Mouse (Mus musculus) CH12.LX (cell line): Measurements from ENCODE around the gene Igf1. TPM values are rescaled to one million over a fixed set of nuclear protein-coding genes. Genes with fewer than 3 reads are reported as not detected.

Experiments used
- DNase-seq: peaks from one replicate; pipeline ENCODE4 v3.0.0-alpha.2; 2013; ENCODE audit errors: extremely low read depth
- H3K27ac ChIP-seq: 2 replicates; pipeline ENCODE4 v1.5.1; 2012; ENCODE audit warnings: low read depth, mild to moderate bottlenecking, control low read depth, moderate library complexity; ENCODE audit not compliant: insufficient read depth
- H3K27me3 ChIP-seq: replicated peaks from 2 replicates; pipeline ENCODE3; 2012; ENCODE audit warnings: inconsistent platforms
- H3K36me3 ChIP-seq, 2 experiments: replicated peaks in 1 of 2; 2 replicates each; pipeline versions ENCODE3 to v1.6.1; 2012; ENCODE audit warnings: inconsistent platforms in 1 of 2, low read length in 1 of 2, mild to moderate bottlenecking in 1 of 2, mixed read lengths in 1 of 2, moderate library complexity in 1 of 2; ENCODE audit not compliant: control insufficient read depth in 1 of 2, insufficient read depth in 1 of 2
- H3K4me1 ChIP-seq, 2 experiments: 2 replicates each; pipeline ENCODE4 v1.6.1; 2012; ENCODE audit warnings: inconsistent platforms in 1 of 2, moderate library complexity in 1 of 2; ENCODE audit not compliant: insufficient read depth in 2 of 2, control insufficient read depth in 1 of 2
- H3K4me2 ChIP-seq: 2 replicates; pipeline ENCODE4 v1.6.1; 2012; ENCODE audit warnings: low read depth, mild to moderate bottlenecking, control low read depth; ENCODE audit not compliant: poor library complexity, insufficient read depth, severe bottlenecking
- H3K4me3 ChIP-seq, 3 experiments: fragments of 150-350 bp in 1 of 3; sonication (generic) in 1 of 3; replicated peaks in 1 of 3; 2 replicates each; pipeline versions ENCODE3 to v1.5.1; 2011 to 2012; ENCODE audit warnings: low read depth in 2 of 3, low read length in 2 of 3, mild to moderate bottlenecking in 2 of 3, moderate library complexity in 2 of 3, control low read depth in 1 of 3, improper control_type of control experiment in 1 of 3, inconsistent platforms in 1 of 3, mixed read lengths in 1 of 3; ENCODE audit not compliant: poor library complexity in 1 of 3
- H3K79me2 ChIP-seq: replicated peaks from 2 replicates; pipeline ENCODE4 v1.6.1; 2012; ENCODE audit warnings: mild to moderate bottlenecking, moderate library complexity; ENCODE audit not compliant: control insufficient read depth, poor library complexity, insufficient read depth, severe bottlenecking; ENCODE audit errors: extremely low read depth
- H3K9ac ChIP-seq: 2 replicates; pipeline ENCODE4 v1.6.1; 2012; ENCODE audit warnings: low read depth, mild to moderate bottlenecking, control low read depth, moderate library complexity; ENCODE audit not compliant: insufficient read depth
- H3K9me3 ChIP-seq: replicated peaks from 2 replicates; pipeline ENCODE3; 2012; ENCODE audit warnings: low read length, inconsistent platforms, mixed read lengths
- CHD2 ChIP-seq: IDR thresholded peaks from 2 replicates; pipeline ENCODE4 v1.6.1; 2011; ENCODE audit warnings: low read length, improper control_type of control experiment
- ELF1 ChIP-seq: IDR thresholded peaks from 2 replicates; pipeline ENCODE4 v1.6.1; 2014; ENCODE audit warnings: low read depth, mild to moderate bottlenecking, inconsistent platforms, low read length, improper control_type of control experiment
- ETS1 ChIP-seq: conservative IDR thresholded peaks from 2 replicates; pipeline ENCODE4 v1.6.1; 2012; ENCODE audit warnings: low read depth, mild to moderate bottlenecking, inconsistent platforms, low read length, improper control_type of control experiment, moderate library complexity
- GABPA ChIP-seq: IDR thresholded peaks from 2 replicates; pipeline ENCODE4 v1.6.1; 2012; ENCODE audit warnings: low read depth, low read length, improper control_type of control experiment, inconsistent platforms; ENCODE audit not compliant: insufficient replicate concordance
- IRF4 ChIP-seq: IDR thresholded peaks from 2 replicates; pipeline ENCODE4 v1.6.1; 2014; ENCODE audit warnings: low read depth, mild to moderate bottlenecking, inconsistent platforms, low read length, improper control_type of control experiment
- JUN ChIP-seq: IDR thresholded peaks from 2 replicates; pipeline ENCODE4 v1.6.1; 2011; ENCODE audit warnings: low read depth, mild to moderate bottlenecking, low read length, improper control_type of control experiment, moderate library complexity; ENCODE audit not compliant: insufficient read depth
- JUND ChIP-seq: conservative IDR thresholded peaks from 2 replicates; pipeline ENCODE4 v1.6.1; 2011; ENCODE audit warnings: low read depth, low read length, improper control_type of control experiment
- KAT2A ChIP-seq: IDR thresholded peaks from 2 replicates; pipeline ENCODE4 v1.6.1; 2012; ENCODE audit warnings: low read length, improper control_type of control experiment, inconsistent platforms; ENCODE audit not compliant: insufficient replicate concordance
- MAFK ChIP-seq: IDR thresholded peaks from 2 replicates; pipeline ENCODE4 v1.6.1; 2011; ENCODE audit warnings: low read length, improper control_type of control experiment; ENCODE audit not compliant: insufficient replicate concordance
- MAZ ChIP-seq: IDR thresholded peaks from 2 replicates; pipeline ENCODE4 v1.6.1; 2012; ENCODE audit warnings: low read depth, mild to moderate bottlenecking, inconsistent platforms, low read length, improper control_type of control experiment, moderate library complexity
- NELFE ChIP-seq: IDR thresholded peaks from 2 replicates; pipeline ENCODE4 v1.6.1; 2011; ENCODE audit warnings: low read depth, low read length, improper control_type of control experiment
- NRF1 ChIP-seq: IDR thresholded peaks from 2 replicates; pipeline ENCODE4 v1.6.1; 2014; ENCODE audit warnings: low read depth, mild to moderate bottlenecking, inconsistent platforms, low read length, improper control_type of control experiment, moderate library complexity
- POLR2A ChIP-seq: IDR thresholded peaks from 2 replicates; pipeline ENCODE4 v1.6.1; 2011; ENCODE audit warnings: low read depth, mild to moderate bottlenecking, improper control_type of control experiment, low read length
- POLR2AphosphoS2 ChIP-seq: IDR thresholded peaks from 2 replicates; pipeline ENCODE4 v1.6.1; 2011; ENCODE audit warnings: low read depth, low read length, improper control_type of control experiment
- RAD21 ChIP-seq: IDR thresholded peaks from 2 replicates; pipeline ENCODE4 v1.6.1; 2011; ENCODE audit warnings: low read depth, mild to moderate bottlenecking, low read length, improper control_type of control experiment, moderate library complexity
- SMC3 ChIP-seq: IDR thresholded peaks from 2 replicates; pipeline ENCODE4 v1.6.1; 2011; ENCODE audit warnings: low read depth, low read length, improper control_type of control experiment
- TBP ChIP-seq: conservative IDR thresholded peaks from 2 replicates; pipeline ENCODE4 v1.6.1; 2011; ENCODE audit warnings: low read depth, low read length, improper control_type of control experiment
- TCF12 ChIP-seq: IDR thresholded peaks from 2 replicates; pipeline ENCODE4 v1.6.1; 2014; ENCODE audit warnings: low read depth, mild to moderate bottlenecking, inconsistent platforms, low read length, improper control_type of control experiment
- USF1 ChIP-seq: IDR thresholded peaks from 2 replicates; pipeline ENCODE4 v1.6.1; 2014; ENCODE audit warnings: low read depth, mild to moderate bottlenecking, inconsistent platforms, low read length, improper control_type of control experiment
- USF2 ChIP-seq: conservative IDR thresholded peaks from 2 replicates; pipeline ENCODE4 v1.6.1; 2011; ENCODE audit warnings: low read depth, low read length, improper control_type of control experiment
- ZC3H11A ChIP-seq: IDR thresholded peaks from 2 replicates; pipeline ENCODE4 v1.6.1; 2012; ENCODE audit warnings: low read depth, mild to moderate bottlenecking, inconsistent platforms, low read length, improper control_type of control experiment
- ZMIZ1 ChIP-seq: IDR thresholded peaks from 2 replicates; pipeline ENCODE4 v1.6.1; 2012; ENCODE audit warnings: low read depth, mild to moderate bottlenecking, inconsistent platforms, low read length, improper control_type of control experiment
- dilution Hi-C: fragments of 300-500 bp; cut with MboI; formaldehyde crosslinking; loops from 2 replicates; pipeline ENCODE4 v1.14.3; 2020; ENCODE audit warnings: low sequenced_read_pairs; ENCODE audit not compliant: extremely low pct_unique_long_range_greater_than_20kb, extremely low pct_ligation_motif_present
- in situ Hi-C: fragments of 300-500 bp; cut with MboI; formaldehyde crosslinking; loops from 3 replicates; pipeline ENCODE4 v1.14.3; 2019; ENCODE audit warnings: low sequenced_read_pairs, low pct_ligation_motif_present, low pct_unique_long_range_greater_than_20kb, mixed read lengths
- polyA plus RNA-seq: library from polyadenylated mRNA; unstranded; fragments of >175 nt; gene quantifications from 2 replicates; pipeline ENCODE4 v1.2.1, GENCODE M21; 2012; ENCODE audit warnings: low read depth; ENCODE audit not compliant: insufficient read length
- total RNA-seq, 2 experiments: library from RNA; depleted of rRNA; stranded (reverse); fragments of 300-350 nt in 1 of 2; fragments of >200 nt in 1 of 2; gene quantifications; 2 replicates each; pipeline ENCODE4 v1.2.3; 2012 to 2014

Igf1 gene
- total and polyA plus RNA-seq, 3 experiments, result 0.23 TPM; not detected in 2

- Histone ChIP-seq H3K4me2 (no peak overlapping the region), H3K79me2 (no peaks in the 10 kb centered on the region), H3K4me1 (no peaks in the 10 kb centered on the region), H3K27me3 (no peaks in the 10 kb centered on the region), H3K4me3 (no peak overlapping the region), H3K27ac (no peak overlapping the region), H3K9me3 (no peaks in the 10 kb centered on the region), H3K9ac (no peak overlapping the region), H3K36me3 (no peaks in the 10 kb centered on the region)
- TF ChIP-seq ETS1, result no peak
- no peak for TF ChIP-seq RAD21
- no peak for TF ChIP-seq SMC3
- TF ChIP-seq USF2, result no peak
- no peak for TF ChIP-seq JUND
- TF ChIP-seq ELF1, result no peak
- TF ChIP-seq CHD2, result no peak
- no peak for TF ChIP-seq JUN
- no peak for TF ChIP-seq NELFE
- no peak for TF ChIP-seq USF1
- no peak for TF ChIP-seq POLR2A
- TF ChIP-seq GABPA, result no peak
- no peak for TF ChIP-seq ZMIZ1
- TF ChIP-seq IRF4, result no peak
- no peak for TF ChIP-seq ZC3H11A
- no peak for TF ChIP-seq KAT2A
- no peak for TF ChIP-seq TCF12
- no peak for TF ChIP-seq TBP
- TF ChIP-seq NRF1, result no peak
- in situ Hi-C loops (no loop called here), dilution Hi-C loops (no loop called here)
- DNase-seq, result no peak
These were observed 10.4 kb downstream of the Igf1 start for GRCm38 (mm10) chr10:87868349-87869053.

- Histone ChIP-seq H3K4me2 (no peak overlapping the region), H3K79me2 (no peaks in the 10 kb centered on the region), H3K4me1 (no peaks in the 10 kb centered on the region), H3K4me3 (no peak overlapping the region), H3K27ac (no peak overlapping the region), H3K9ac (no peak overlapping the region), H3K27me3 (no peaks in the 10 kb centered on the region), H3K9me3 (no peaks in the 10 kb centered on the region), H3K36me3 (no peaks in the 10 kb centered on the region)
- no peak for TF ChIP-seq NELFE
- TF ChIP-seq USF2, result no peak
- TF ChIP-seq POLR2A, result no peak
- no peak for TF ChIP-seq MAFK
- no peak for TF ChIP-seq SMC3
- TF ChIP-seq TBP, result no peak
- no peak for TF ChIP-seq CHD2
- no peak for TF ChIP-seq MAZ
- no peak for TF ChIP-seq POLR2AphosphoS2
- no peak for TF ChIP-seq ZMIZ1
- in situ Hi-C loops (no loop called here), dilution Hi-C loops (no loop called here)
- no peak for DNase-seq
These were observed 11.1 kb downstream of the Igf1 start for GRCm38 (mm10) chr10:87869151-87869550.
